Mouse (Mus musculus): ENCODE measurements around the gene Enpp3. TPM values are rescaled to one million over a fixed set of nuclear protein-coding genes. Genes with fewer than 3 reads are reported as not detected.

The Enpp3 gene
- 33.9 and 64.3 TPM in 2 replicates for polyA plus RNA-seq (2012; rRNA removed)

DNA sequence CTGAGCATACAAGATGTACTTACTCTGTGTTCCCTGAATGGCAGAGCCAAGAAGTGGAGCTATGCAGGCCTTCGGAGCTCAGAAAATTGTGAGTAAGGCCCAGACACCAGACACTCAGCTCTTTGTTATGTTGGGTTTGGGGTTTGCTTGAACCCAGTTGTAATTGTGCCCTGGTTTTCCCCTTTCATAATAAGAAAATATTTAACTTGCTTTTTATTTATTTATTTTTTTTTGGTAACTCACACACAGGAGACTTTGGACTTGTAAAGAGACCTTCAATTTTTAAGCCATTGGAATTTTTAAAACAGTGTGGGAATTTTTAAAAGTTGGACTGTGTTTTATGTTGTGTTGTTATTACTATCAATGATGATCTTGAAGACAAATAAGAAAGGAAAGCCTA, at the start of gene Enpp3:
TSS of gene Enpp3 (minus strand) at position 148 of the 400 bp plus-strand sequence.
- no peaks in the 10 kb centered on the region for H3K36me3 ChIP-seq (ENCODE audit: control insufficient read depth, insufficient read depth, low read length)
- H3K4me3 ChIP-seq (ENCODE audit: low read depth, low read length), result no peak within 1 kb of the TSS
- H3K27me3 ChIP-seq (ENCODE audit: control insufficient read depth, insufficient read depth, low read length), result no peaks in the 10 kb centered on the region
- TF ChIP-seq CTCF (IDR thresholded peaks at IDR 0.05; ENCODE audit: extremely low read depth, insufficient read length, insufficient replicate concordance, low read depth, low read length) (no peak), POLR2A (IDR thresholded peaks at IDR 0.05; ENCODE audit: low read depth, low read length) (no peak)
- no peak within 1 kb of the TSS for H3K27ac ChIP-seq (ENCODE audit: insufficient read depth, low read depth, low read length)
- WGBS, result 84% methylated on average over 1 of the region's 1 CpGs
- no peaks in the 10 kb centered on the region for H3K4me1 ChIP-seq (ENCODE audit: control insufficient read depth, insufficient read depth, insufficient read length, low read length)

GRCm38 (mm10) chr10:24888343-24888742, 45.7 kb upstream of the Enpp3 start:
- Histone ChIP-seq H3K27ac (ENCODE audit: insufficient read depth, low read depth, low read length) (no peak overlapping the region), H3K27me3 (ENCODE audit: control insufficient read depth, insufficient read depth, low read length) (no peaks in the 10 kb centered on the region), H3K36me3 (ENCODE audit: control insufficient read depth, insufficient read depth, low read length) (peaks cover 43% of the 10 kb centered on the region), H3K4me1 (ENCODE audit: control insufficient read depth, insufficient read depth, insufficient read length, low read length) (no peaks in the 10 kb centered on the region), H3K4me3 (ENCODE audit: low read depth, low read length) (no peak overlapping the region)
- WGBS, result 96% methylated on average over 7 of the region's 7 CpGs
- TF ChIP-seq POLR2A (IDR thresholded peaks at IDR 0.05; ENCODE audit: low read depth, low read length), result no peak
- no peak for TF ChIP-seq CTCF (IDR thresholded peaks at IDR 0.05; ENCODE audit: extremely low read depth, insufficient read length, insufficient replicate concordance, low read depth, low read length)

GRCm38 (mm10) chr10:24886008-24886407, 43.4 kb upstream of the Enpp3 start:
- no peak overlapping the region for H3K27ac ChIP-seq (ENCODE audit: insufficient read depth, low read depth, low read length)
- H3K27me3 ChIP-seq (ENCODE audit: control insufficient read depth, insufficient read depth, low read length), result no peaks in the 10 kb centered on the region
- peaks cover 51% of the 10 kb centered on the region for H3K36me3 ChIP-seq (ENCODE audit: control insufficient read depth, insufficient read depth, low read length)
- TF ChIP-seq CTCF (IDR thresholded peaks at IDR 0.05; ENCODE audit: extremely low read depth, insufficient read length, insufficient replicate concordance, low read depth, low read length) (peak; percentile 53; the same call in 1 of the 2 replicates), POLR2A (IDR thresholded peaks at IDR 0.05; ENCODE audit: low read depth, low read length) (no peak)
- WGBS, result 86% methylated on average over 9 of the region's 9 CpGs
- H3K4me1 ChIP-seq (ENCODE audit: control insufficient read depth, insufficient read depth, insufficient read length, low read length), result no peaks in the 10 kb centered on the region
- H3K4me3 ChIP-seq (ENCODE audit: low read depth, low read length), result no peak overlapping the region

DNA sequence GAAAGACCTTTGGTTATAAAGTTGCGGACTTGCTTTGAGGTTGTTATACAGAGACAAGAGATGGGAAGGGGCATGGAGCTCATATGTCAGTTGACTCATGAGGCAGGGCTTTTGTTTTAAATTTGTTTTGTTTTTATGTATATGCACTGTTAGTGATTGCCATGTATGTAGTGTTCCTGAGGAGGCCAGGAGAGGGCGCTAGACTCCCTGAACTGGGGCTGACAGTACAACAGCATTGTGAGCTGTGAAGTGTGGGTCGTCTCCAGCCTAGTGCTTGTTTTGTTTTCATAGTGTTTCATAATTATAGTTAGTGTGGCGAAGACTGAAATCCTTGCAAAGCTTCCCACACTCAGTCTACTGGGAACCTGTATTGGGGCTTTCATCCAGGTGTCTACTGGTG, 31.0 kb upstream of the Enpp3 start:
- H3K36me3 ChIP-seq (ENCODE audit: control insufficient read depth, insufficient read depth, low read length), result peaks cover 46% of the 10 kb centered on the region
- no peaks in the 10 kb centered on the region for H3K4me1 ChIP-seq (ENCODE audit: control insufficient read depth, insufficient read depth, insufficient read length, low read length)
- H3K27me3 ChIP-seq (ENCODE audit: control insufficient read depth, insufficient read depth, low read length), result no peaks in the 10 kb centered on the region
- no peak overlapping the region for H3K4me3 ChIP-seq (ENCODE audit: low read depth, low read length)
- no peak overlapping the region for H3K27ac ChIP-seq (ENCODE audit: insufficient read depth, low read depth, low read length)
- TF ChIP-seq POLR2A (IDR thresholded peaks at IDR 0.05; ENCODE audit: low read depth, low read length) (no peak), CTCF (IDR thresholded peaks at IDR 0.05; ENCODE audit: extremely low read depth, insufficient read length, insufficient replicate concordance, low read depth, low read length) (peak; percentile 49; the same call in 1 of the 2 replicates)
- WGBS, result 81% methylated on average over 4 of the region's 4 CpGs

DNA sequence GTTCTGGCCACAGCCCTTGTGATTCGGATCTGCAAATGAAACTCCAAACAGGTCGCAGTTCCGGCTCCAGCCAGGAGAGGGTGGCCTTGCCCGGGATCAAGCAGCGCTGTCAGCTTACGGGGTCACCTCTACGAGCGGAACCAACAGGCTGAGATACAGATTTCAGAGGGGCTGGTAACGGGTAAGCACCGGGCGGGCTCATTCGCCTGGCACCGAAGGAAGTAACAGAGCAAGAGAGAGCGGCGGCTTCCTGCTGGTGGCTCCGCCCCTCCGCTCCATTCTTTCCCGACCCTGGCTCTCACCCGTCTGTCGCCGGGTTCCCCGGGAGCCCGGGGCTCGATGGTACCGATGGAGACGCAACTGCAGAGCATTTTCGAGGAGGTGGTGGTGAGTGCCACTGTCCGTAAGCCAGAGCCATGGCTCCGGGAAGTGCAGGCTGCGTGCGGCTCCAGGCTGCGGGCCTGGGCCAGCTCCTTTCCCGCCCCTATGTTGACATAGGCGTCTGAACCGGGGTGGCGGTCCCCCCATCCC, 27.2 kb upstream of the Enpp3 start, which contains the start of gene Med23:
TSS of gene Med23 (plus strand) at position 227 of the 531 bp plus-strand sequence.
- Histone ChIP-seq H3K27ac (ENCODE audit: insufficient read depth, low read depth, low read length) (no peak within 1 kb of the TSS), H3K4me3 (ENCODE audit: low read depth, low read length) (peak within 1 kb of the TSS; percentile 95), H3K27me3 (ENCODE audit: control insufficient read depth, insufficient read depth, low read length) (no peaks in the 10 kb centered on the region), H3K36me3 (ENCODE audit: control insufficient read depth, insufficient read depth, low read length) (peaks cover 16% of the 10 kb centered on the region), H3K4me1 (ENCODE audit: control insufficient read depth, insufficient read depth, insufficient read length, low read length) (peaks cover under 1% of the 10 kb centered on the region; the same call in 1 of the 2 replicates)
- WGBS, result under 1% methylated on average over 36 of the region's 36 CpGs
- TF ChIP-seq POLR2A (IDR thresholded peaks at IDR 0.05; ENCODE audit: low read depth, low read length) (peak; percentile 43; the same call in 1 of the 2 replicates), CTCF (IDR thresholded peaks at IDR 0.05; ENCODE audit: extremely low read depth, insufficient read length, insufficient replicate concordance, low read depth, low read length) (peak; percentile 97)

- 75% methylated on average over 6 of the region's 6 CpGs for WGBS
- no peak for TF ChIP-seq POLR2A (IDR thresholded peaks at IDR 0.05; ENCODE audit: low read depth, low read length)
- TF ChIP-seq CTCF (IDR thresholded peaks at IDR 0.05; ENCODE audit: extremely low read depth, insufficient read length, insufficient replicate concordance, low read depth, low read length), result no peak
- Histone ChIP-seq H3K36me3 (ENCODE audit: control insufficient read depth, insufficient read depth, low read length) (no peaks in the 10 kb centered on the region), H3K4me1 (ENCODE audit: control insufficient read depth, insufficient read depth, insufficient read length, low read length) (peaks cover 5% of the 10 kb centered on the region; the same call in 1 of the 2 replicates), H3K27ac (ENCODE audit: insufficient read depth, low read depth, low read length) (peak overlapping the region; percentile 54; the same call in 1 of the 2 replicates), H3K4me3 (ENCODE audit: low read depth, low read length) (no peak overlapping the region), H3K27me3 (ENCODE audit: control insufficient read depth, insufficient read depth, low read length) (no peaks in the 10 kb centered on the region)
Observed at GRCm38 (mm10) chr10:24864434-24864833, 21.8 kb upstream of the Enpp3 start.

DNA sequence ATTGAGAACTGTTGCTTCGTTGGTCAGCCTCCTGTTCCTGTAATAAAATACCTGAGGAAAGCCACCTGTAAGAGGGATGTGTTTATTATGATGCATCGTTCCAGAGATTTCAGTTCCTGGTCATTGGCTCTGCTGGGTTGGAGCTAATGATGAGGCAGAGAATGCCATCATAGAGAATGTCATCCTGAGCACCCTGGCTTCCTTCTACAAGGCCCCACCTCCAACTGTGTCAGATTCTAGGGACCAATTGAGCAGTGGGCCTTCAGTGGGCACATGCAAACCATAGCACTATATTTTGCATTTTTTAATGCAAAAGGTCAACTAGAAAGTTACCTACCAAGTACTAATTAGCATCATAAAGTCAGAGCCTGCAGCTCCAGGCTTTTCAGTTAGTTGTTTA, 20.5 kb upstream of the Enpp3 start:
- Histone ChIP-seq H3K4me3 (ENCODE audit: low read depth, low read length) (no peak overlapping the region), H3K36me3 (ENCODE audit: control insufficient read depth, insufficient read depth, low read length) (no peaks in the 10 kb centered on the region), H3K27me3 (ENCODE audit: control insufficient read depth, insufficient read depth, low read length) (no peaks in the 10 kb centered on the region), H3K4me1 (ENCODE audit: control insufficient read depth, insufficient read depth, insufficient read length, low read length) (peaks cover 5% of the 10 kb centered on the region; the same call in 1 of the 2 replicates), H3K27ac (ENCODE audit: insufficient read depth, low read depth, low read length) (no peak overlapping the region)
- WGBS, result 64% methylated on average over 2 of the region's 2 CpGs
- TF ChIP-seq CTCF (IDR thresholded peaks at IDR 0.05; ENCODE audit: extremely low read depth, insufficient read length, insufficient replicate concordance, low read depth, low read length) (no peak), POLR2A (IDR thresholded peaks at IDR 0.05; ENCODE audit: low read depth, low read length) (no peak)

Data from small intestine, adult 2 months (tissue).